Mouse (Mus musculus) spleen, postnatal 4 days (tissue): ENCODE measurements around the gene Hba-a1.
"Not testable (repeated sequence)": the region's sequence is repeated elsewhere in the genome, so short reads cannot be mapped to it uniquely, and the experiment has no call there.

Source experiments
- DNase-seq, 2 experiments: peaks; one replicate each; pipeline ENCODE4 v3.0.0; 2022; ENCODE audit warnings: low spot score in 2 of 2

The Hba-a1 gene

GRCm38 (mm10) chr11:32262674-32263415 lies 20.5 kb upstream of the Hba-a1 start:
- DNase-seq = no peak

DNA sequence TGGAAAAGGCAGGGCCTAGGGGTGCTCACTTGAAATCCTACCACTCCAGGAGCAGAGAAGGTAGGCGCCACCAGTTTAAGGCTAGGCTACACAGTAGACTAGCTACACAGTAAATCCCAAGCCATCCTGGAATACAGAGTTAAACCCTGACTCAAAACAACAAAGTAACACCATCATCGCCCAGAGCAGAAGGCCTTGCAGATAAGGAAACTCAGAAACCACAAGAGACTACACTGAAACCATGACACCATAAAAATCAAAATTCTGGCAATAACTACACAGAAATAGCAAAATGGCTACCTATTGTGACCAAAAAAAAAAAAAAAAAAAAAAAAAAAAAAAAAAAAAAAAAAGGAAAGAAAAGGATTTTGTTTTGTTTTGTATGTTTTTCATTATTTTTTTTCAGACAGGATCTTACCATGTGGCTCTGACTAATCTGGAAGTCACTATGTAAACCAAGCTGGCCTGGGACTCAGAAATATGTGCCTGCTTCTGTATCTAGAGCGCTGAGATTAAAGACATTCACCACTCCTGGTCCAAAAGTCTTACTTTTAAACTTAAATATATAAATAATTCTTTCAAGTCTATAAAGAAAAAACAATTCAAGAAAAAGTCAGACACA lies 18.1 kb upstream of the Hba-a1 start:
- DNase-seq = no peak

GRCm38 (mm10) chr11:32266194-32266593 lies 17.1 kb upstream of the Hba-a1 start:
- DNase-seq = peak in 1 of 2 experiments; percentile 71

DNA sequence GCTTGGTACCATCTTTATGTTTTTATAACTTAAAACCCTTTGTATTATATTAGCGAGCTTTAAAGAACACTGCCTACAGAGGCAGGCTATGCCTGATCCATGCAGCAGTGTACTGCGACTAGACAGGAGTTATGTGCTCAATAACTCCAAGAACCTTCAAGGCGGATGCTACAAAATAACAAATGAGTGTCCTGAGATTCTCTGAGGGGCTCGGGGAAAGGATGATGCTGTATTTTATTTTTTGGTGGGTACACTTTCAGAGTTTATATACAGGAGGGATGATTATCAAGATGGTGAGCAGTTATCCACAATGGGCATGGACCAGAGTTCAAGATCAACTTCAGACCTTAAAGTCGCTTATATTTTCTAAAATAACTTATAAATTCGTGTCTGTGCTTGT lies 16.5 kb upstream of the Hba-a1 start:
- DNase-seq = no peak

DNA sequence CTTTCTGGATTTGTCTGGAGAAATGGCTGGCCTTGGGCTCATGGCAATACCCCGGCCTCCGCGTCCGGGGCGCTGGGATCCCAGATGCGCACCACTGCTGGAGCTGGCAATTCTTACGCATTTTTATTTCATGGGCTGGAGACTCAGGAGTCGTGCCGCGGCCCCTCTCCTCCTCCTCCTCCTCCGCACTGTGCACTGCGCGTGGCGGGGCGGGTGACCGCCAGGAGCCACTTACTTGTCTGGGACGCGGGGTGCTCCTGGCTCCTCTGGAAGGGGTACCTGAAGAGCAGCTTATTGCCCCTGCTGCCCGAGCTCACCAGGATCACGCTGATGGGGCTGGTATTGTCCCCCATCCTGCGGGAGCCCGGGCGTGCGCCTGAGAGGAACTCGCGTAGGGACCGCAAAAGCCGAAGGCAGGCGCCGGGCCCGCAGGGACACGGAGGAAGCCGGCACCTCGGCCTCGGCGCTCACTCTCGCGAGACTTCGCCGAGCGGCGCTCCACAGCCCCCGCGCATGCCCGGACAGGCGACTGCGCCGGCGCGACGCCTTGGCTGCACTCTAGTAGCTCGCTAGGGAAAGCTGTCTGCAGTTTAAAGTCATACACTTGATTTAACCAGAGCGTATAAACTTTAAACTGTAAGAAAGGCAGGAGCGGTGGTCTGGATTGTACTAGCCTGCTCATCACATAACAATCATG lies 16.0 kb upstream of the Hba-a1 start, which contains the start of gene Nprl3:
Gene Nprl3, minus strand, starts transcription at position 520 of the 697 bp plus-strand sequence.
- peak; percentile 96 to 98 for DNase-seq

DNA sequence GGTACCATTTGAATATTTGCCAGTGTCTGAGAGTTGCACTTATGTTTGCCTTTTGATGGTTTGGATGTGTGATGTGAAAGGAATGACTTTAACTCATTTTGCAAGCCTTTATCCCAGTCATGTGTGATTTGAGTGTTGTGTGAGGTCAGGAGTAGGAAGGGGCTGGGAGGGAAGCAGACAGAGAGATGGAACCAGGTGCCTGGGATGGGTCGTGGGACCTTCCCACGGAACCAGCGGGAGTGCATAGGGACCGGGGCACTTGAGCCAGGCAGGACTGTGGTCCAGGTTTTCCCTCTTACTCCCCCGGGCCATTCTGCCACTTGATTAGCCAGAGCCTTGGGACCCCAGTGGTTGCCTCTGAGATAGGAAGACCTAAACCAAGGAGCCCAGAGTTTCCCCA lies 15.3 kb upstream of the Hba-a1 start:
- peak in 1 of 2 experiments; percentile 75 for DNase-seq

GRCm38 (mm10) chr11:32268952-32269351 lies 14.4 kb upstream of the Hba-a1 start:
- peak; percentile 78 to 81 for DNase-seq

GRCm38 (mm10) chr11:32271178-32271577 lies 12.1 kb upstream of the Hba-a1 start:
- no peak for DNase-seq

DNA sequence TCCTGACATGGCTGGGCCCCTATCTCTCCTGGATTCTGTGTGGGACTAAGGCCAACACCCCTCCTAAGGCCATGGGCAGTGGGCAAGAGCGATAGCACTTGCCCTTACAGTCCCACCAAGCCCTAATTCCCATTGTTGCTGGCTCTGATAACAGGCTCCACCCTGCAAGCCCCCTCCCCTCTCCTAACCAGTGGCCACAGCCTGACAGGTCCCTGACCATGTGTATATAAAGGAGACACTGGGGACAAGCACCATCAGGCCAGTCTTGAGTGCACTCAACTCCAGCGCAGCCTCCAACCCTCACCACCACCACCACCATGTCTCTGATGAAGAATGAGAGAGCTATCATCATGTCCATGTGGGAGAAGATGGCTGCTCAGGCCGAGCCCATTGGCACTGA lies 7.0 kb upstream of the Hba-a1 start, which contains the start of gene Hba-x:
Gene Hba-x, plus strand, starts transcription at position 54 of the 400 bp plus-strand sequence.
- DNase-seq = no peak

DNA sequence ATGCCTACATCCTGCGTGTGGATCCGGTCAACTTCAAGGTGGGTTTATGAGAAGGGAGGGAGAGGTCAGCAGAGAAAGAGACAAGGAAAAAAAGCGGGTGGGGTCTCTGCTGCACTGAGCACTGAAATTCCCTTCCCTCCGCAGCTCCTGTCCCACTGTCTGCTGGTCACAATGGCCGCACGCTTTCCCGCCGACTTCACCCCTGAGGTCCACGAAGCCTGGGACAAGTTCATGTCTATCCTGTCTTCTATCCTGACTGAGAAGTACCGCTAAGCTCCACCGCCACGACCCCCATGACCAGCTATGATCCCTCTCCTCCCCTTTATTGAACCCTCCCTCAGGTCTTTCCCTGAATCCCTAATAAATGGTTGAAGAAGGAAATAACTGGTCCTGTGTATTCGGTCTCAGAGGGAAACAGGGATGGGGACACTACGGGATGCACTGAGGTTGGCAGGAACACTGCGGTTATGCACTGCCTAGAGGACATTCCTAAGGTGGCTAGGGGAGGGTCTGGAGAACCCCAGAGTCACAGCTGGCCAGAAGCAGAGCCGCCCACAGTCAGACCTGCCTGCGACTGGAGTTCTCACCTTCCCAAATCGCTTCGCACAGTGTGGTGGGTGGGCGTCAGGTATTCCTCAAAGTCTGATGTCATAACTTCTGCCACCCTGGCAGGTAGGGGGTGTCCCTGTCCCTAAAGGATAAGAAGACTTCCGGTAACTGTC lies 5.4 kb upstream of the Hba-a1 start:
- DNase-seq = no peak

DNA sequence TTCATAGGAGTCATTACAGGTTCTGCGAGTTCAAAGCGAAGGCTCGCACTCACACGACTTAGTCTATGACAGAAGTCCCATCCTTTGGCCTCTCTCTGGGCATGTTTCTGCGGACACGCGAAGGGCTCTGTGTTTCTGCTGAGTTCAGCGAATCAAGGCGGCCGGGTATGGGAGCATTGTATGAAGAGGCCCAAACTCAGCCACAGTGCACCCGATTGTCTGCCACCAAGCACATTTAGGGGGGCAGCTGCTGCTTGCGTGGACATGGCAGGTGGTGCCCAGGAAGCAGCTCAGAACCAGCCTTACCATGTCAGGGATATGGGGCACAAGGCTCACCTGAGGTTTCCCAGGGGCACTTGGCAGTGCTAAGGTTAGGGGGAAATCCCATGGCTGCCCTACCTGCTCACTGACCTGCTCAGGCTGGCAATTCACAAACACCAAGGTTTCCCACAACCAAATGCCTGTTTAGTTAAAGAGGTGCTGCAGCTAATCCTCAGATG lies 4.8 kb upstream of the Hba-a1 start:
- no peak for DNase-seq

GRCm38 (mm10) chr11:32280646-32281045 lies 2.7 kb upstream of the Hba-a1 start:
- no peak for DNase-seq

DNA sequence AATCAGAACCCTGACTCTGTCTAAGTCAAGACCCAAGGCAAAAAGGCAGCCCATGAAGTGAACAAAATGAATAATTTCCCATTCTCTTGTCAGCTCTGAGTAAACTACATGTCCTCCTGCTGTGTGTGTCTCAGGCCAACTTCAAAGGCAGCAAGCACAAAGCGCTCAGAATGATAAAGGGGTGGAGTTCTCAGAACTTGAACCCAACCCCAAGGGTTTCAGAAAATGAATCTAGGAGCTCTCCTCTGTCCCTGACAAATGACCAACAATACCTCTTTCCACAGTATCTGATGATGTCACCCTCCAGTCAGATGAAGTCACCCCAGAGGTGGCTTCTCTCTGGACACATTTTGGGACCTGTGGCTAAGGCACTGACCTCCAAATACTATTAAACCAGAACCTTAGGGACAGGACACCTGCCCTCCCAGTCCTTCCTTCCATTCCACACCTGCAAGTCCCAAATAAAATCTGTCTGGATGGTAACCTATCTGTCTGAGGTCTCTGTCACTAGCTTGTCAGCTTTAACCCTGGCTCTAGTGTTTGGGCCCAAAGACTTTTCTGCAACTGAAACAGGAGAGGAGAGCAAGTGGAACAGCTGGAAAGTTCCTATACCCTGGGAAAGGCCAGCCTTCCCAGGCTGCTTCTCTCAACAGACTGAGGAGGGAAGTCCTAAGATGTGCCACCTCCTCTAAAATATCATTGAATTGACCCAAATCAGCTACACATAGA lies 1.7 kb upstream of the Hba-a1 start:
- peak in 1 of 2 experiments; percentile 61 for DNase-seq

- not testable (repeated sequence) for DNase-seq
Measured at GRCm38 (mm10) chr11:32284582-32284981, 1.3 kb downstream of the Hba-a1 start.

DNA sequence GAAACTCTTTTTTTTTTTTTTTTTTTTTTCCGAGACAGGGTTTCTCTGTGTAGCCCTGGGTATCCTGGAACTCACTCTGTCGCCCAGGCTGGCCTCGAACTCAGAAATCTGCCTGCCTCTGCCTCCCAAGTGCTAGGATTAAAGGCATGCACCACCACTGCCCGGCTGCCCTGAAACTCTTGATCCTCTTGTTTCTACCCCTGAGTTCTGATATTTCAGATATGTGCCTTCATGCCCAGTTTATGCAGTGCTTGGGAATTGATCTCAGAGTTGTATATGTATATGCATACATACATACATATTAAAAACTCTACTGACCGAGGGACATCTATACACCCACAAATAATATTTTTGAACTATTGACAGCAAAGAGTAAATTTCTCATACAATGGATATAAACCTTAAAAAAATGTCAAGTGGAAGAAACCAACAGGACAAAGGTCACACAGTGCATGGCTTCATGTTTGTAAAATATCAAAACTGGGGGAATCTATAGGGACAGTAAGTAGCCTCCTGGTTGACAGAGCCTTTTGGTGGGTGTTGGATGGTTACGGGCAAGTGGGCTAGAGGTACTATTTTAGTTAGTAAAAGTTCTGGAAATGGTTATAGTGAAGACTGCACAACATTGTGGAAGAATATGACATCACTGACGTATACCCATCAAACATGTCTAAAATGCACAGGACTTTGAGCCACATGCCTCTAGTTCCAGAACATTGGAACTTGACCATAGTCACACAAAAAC lies 1.9 kb downstream of the Hba-a1 start:
- DNase-seq = peak; percentile 79 to 90

DNA sequence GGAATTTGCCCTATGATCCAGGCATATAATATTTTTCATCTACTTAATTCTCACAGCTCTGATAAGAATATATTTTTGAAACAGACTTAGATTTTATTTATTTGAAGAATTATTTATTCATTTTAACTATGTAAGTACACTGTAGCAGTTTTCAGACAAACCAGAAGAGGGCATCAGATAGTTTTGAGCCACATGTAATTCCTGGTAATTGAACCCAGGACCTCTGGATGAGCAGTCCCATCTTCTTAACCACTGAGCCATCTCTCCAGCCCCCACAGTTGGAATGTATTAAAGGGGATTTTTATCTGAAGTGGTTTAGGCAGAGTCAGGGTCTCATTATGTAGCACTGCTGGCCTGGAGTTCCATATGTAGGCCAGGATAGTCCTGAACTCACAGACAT lies 2.6 kb downstream of the Hba-a1 start:
- DNase-seq = peak in 1 of 2 experiments; percentile 56

GRCm38 (mm10) chr11:32286695-32287492 lies 3.6 kb downstream of the Hba-a1 start, which contains the start of gene Hbq1b:
Gene Hbq1b (plus strand): TSS chr11:32286965.
- peak; percentile 91 to 95 for DNase-seq

DNA sequence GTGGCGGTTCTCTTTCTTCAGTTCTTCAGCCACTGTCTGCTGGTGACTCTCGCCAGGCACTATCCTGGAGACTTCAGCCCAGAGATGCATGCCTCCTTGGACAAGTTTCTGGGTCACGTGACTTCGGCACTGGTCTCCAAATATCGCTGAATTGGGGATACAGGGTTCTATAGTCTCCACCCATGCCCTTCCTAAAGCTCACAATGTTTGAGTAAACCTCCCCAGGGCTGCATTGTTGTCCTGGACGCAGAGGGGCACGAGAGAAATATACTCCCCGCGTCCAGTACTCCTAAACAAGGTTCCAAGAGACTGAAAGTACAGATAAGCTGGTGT lies 4.1 kb downstream of the Hba-a1 start:
- DNase-seq = peak in 1 of 2 experiments; percentile 78

GRCm38 (mm10) chr11:32292819-32293218 lies 9.5 kb downstream of the Hba-a1 start:
- DNase-seq = not testable (repeated sequence)
